Mouse (Mus musculus) C2C12 (cell line): ENCODE measurements around the gene Htatip2.

Experiments
- CTCF ChIP-seq: IDR thresholded peaks from one replicate; pipeline ENCODE4 v1.5.1; 2011; ENCODE audit not compliant: control insufficient read depth, insufficient read depth, insufficient read length
- MAX ChIP-seq: IDR thresholded peaks from one replicate; pipeline ENCODE4 v1.6.1; 2011; ENCODE audit warnings: mild to moderate bottlenecking, control low read depth
- USF1 ChIP-seq: IDR thresholded peaks from one replicate; pipeline ENCODE4 v1.6.1; 2011; ENCODE audit warnings: low read depth, mild to moderate bottlenecking, control low read depth, moderate library complexity

DNA sequence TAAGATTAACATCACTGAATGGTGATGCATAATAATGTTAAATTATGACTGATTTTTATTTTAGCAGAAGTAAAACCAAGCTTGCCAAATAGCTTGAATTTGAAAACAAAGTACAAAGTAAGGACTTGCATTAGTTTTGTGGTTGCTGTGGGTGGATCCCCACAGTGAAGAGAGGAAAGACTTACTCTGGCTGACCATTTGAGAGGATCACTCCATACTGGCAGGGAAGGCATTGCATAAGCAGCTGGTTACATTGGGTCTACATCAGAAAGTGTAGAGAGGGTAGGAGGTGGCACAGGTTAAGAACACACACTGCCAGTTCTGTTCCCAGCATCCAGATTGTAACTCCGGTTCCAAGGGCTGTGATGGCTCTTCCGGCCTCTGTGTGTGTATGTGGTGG lies 24.1 kb downstream of the Htatip2 start:
- TF ChIP-seq CTCF (no peak), USF1 (no peak), MAX (no peak)
